Mouse (Mus musculus) lung, postnatal 0 days (tissue): ENCODE data around the gene Zfp523. TPM values are rescaled to one million over a fixed set of nuclear protein-coding genes. Genes with fewer than 3 reads are reported as not detected.

Source experiments
- ATAC-seq: fragments of 200-750 bp; cut with Nextera tagmentation; 2 replicates; pipeline ENCODE4 v1.8.0; 2017; ENCODE audit warnings: moderate library complexity
- DNase-seq: peaks from one replicate; pipeline ENCODE4 v3.0.0-alpha.2; 2016; ENCODE audit warnings: low spot score
- H3K27ac ChIP-seq: fragments of 300-500 bp; sonication (generic); 2 replicates; pipeline ENCODE4 v1.5.1; 2014; ENCODE audit warnings: antibody characterized with exemption, mild to moderate bottlenecking, low read length, mixed read lengths
- H3K27me3 ChIP-seq: fragments of 300-500 bp; sonication (generic); replicated peaks from 2 replicates; pipeline ENCODE4 v1.6.1; 2014; ENCODE audit warnings: low read length, mixed read lengths; ENCODE audit not compliant: insufficient read depth
- H3K36me3 ChIP-seq: fragments of 300-500 bp; sonication (generic); 2 replicates; pipeline ENCODE4 v1.6.1; 2014; ENCODE audit warnings: low read length, mixed read lengths; ENCODE audit not compliant: insufficient read depth
- H3K4me1 ChIP-seq: fragments of 300-500 bp; sonication (generic); 2 replicates; pipeline ENCODE4 v1.6.1; 2014; ENCODE audit warnings: antibody characterized with exemption, low read depth, low read length, mixed read lengths; ENCODE audit not compliant: insufficient read depth
- H3K4me2 ChIP-seq: fragments of 300-500 bp; sonication (generic); replicated peaks from 2 replicates; pipeline ENCODE4 v1.6.1; 2014; ENCODE audit warnings: low read depth, mild to moderate bottlenecking, low read length, moderate library complexity, mixed read lengths
- H3K4me3 ChIP-seq: fragments of 300-500 bp; sonication (generic); 2 replicates; pipeline ENCODE4 v1.5.1; 2014; ENCODE audit warnings: low read depth, low read length
- H3K9ac ChIP-seq: fragments of 300-500 bp; sonication (generic); replicated peaks from 2 replicates; pipeline ENCODE4 v1.6.1; 2014; ENCODE audit warnings: low read depth, mild to moderate bottlenecking
- H3K9me3 ChIP-seq: fragments of 300-500 bp; sonication (generic); 2 replicates; pipeline ENCODE4 v1.6.1; 2016; ENCODE audit warnings: low read length, mixed read lengths
- CTCF ChIP-seq: IDR thresholded peaks from 2 replicates; pipeline ENCODE4 v1.5.1; 2016; ENCODE audit warnings: antibody characterized with exemption, mild to moderate bottlenecking
- EP300 ChIP-seq: IDR thresholded peaks from 2 replicates; pipeline ENCODE4 v1.6.1; 2016; ENCODE audit warnings: antibody characterized with exemption, mild to moderate bottlenecking, control low read depth
- WGBS: fragments of 180-500 bp; shearing (Covaris S2); extraction: QIAGEN DNeasy Blood & Tissue Kit; methylation state at CpG from one replicate; pipeline ENCODE4 v1.1.7; 2014; 5-methylcytosine and 5-hydroxymethylcytosine counted together
- polyA plus RNA-seq: library from polyadenylated mRNA; unstranded; fragments of >200 nt; fragmentation: Nextera tagmentation; extraction: Ambion mirVana; gene quantifications from 2 replicates; pipeline ENCODE4 v1.2.1, GENCODE M21; 2015

The Zfp523 gene
- polyA plus RNA-seq, 1 experiment from 2014 or later, result 20.2 TPM

DNA sequence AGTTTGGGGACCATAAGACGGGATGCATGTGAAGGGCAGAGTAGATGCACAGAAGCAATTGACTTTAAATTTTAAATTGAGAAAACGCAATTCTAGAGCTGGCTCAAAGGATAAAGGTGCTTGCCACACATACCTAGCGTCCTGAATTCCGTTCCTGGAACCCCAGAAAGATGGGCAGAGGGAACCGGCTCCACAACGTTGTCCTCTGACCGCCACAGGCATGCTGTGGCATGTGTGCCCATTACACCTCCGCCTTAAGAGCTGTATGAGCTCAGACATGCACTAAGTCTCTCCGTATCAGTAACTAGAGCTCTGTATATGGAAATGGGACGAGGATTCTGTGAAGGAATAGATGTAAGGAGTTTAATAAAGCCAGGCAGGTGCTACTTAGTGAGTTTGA is 47.7 kb downstream of the Zfp523 start:
- DNase-seq (no peak), ATAC-seq (no peak)
- Histone ChIP-seq H3K4me2 (no peak overlapping the region), H3K4me3 (no peak overlapping the region), H3K27ac (no peak overlapping the region), H3K4me1 (peaks cover 10% of the 10 kb centered on the region; the same call in 1 of the 2 replicates), H3K9ac (no peak overlapping the region), H3K36me3 (no peaks in the 10 kb centered on the region), H3K9me3 (no peaks in the 10 kb centered on the region), H3K27me3 (no peaks in the 10 kb centered on the region)
- 84% methylated on average over 10 of the region's 10 CpGs for WGBS
- TF ChIP-seq CTCF (no peak), EP300 (no peak)

DNA sequence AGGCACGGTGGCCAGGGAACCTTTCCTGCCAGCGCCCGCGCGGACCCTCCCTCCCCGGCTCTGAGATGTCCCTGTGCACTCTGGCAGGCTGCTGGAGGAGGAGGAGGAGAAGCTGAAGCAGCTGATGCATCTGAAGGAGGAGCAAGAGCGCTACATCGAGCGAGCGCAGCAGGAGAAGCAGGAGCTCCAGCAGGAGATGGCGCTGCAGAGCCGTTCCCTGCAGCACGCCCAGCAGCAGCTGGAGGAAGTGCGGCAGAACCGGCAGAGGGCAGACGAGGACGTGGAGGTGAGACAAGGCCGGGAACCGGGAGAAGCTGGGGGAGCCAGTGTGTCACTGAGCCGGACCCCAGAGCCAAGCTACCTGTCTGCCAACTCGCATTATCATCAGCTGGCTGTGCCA is 49.1 kb downstream of the Zfp523 start:
- no peak overlapping the region for H3K9ac ChIP-seq
- TF ChIP-seq CTCF (peak; percentile 100), EP300 (no peak)
- ATAC-seq (peak; percentile 67), DNase-seq (peak; percentile 97)
- no peak overlapping the region for H3K27ac ChIP-seq
- H3K9me3 ChIP-seq, result no peaks in the 10 kb centered on the region
- peak overlapping the region; percentile 39; the same call in 1 of the 2 replicates for H3K4me2 ChIP-seq
- under 1% methylated on average over 21 of the region's 21 CpGs for WGBS
- no peaks in the 10 kb centered on the region for H3K36me3 ChIP-seq
- peaks cover 10% of the 10 kb centered on the region; the same call in 1 of the 2 replicates for H3K4me1 ChIP-seq
- H3K27me3 ChIP-seq, result no peaks in the 10 kb centered on the region
- peak overlapping the region; percentile 14; the same call in 1 of the 2 replicates for H3K4me3 ChIP-seq

DNA sequence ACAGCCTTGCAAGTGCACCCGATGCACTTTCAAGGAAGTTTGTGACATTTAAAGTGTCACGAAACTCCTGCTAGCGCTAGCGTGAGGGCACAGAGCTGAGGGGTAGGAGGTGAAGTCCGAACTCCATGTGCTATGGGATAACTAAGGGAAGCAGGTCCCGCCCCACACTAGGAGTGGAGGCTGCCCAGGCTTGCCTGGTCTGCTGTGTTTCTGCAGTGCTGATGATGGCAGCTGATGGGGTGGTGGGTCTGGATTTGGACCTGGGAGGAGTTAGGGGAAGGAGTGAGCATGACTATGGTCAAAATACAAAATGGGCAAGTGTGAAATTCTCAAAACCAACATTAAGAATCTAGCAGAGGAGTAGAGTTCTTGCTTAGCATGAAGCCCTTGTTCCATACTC is 53.6 kb downstream of the Zfp523 start:
- 71% methylated on average over 6 of the region's 6 CpGs for WGBS
- H3K27ac ChIP-seq, result no peak overlapping the region

DNA sequence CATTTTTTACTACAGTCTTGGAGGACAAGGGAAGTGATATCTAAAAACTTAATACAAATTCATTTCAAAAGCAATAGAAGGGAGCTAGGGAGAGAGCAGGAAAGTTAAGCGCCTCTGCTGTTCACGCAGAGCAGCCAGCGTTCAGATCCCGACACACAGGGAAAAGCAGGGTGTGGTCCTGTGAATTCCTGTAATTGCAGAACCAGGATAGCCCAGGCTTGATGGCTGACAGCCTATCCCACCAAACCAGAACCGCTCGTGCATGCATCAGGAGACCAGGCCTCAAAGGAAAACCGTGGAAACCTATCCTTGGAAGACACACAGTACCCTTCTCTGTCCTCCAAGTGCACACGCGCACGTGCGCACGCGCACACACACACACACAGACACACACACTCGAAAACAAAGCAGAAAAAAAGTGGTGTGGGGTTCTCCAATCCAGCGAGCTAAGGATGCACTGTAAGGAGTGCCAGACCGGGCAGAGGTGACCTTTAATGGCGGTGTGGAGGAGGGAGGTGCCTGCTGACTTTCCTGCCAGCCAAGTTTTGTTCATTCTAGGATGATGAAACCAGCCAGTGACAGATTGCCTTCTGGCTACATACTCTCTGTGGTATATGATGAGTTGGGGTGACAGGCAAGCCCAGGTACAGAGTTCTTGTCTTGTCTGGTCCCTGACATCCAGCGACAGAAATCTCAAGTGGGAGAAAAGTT is 54.3 kb downstream of the Zfp523 start:
- H3K4me3 ChIP-seq, result no peak overlapping the region
- no peak overlapping the region for H3K27ac ChIP-seq
- ATAC-seq (no peak), DNase-seq (no peak)
- H3K4me1 ChIP-seq, result no peaks in the 10 kb centered on the region; the same call in 1 of the 2 replicates
- no peaks in the 10 kb centered on the region for H3K27me3 ChIP-seq
- TF ChIP-seq EP300, result no peak
- no peak for TF ChIP-seq CTCF
- H3K9ac ChIP-seq, result no peak overlapping the region
- H3K36me3 ChIP-seq, result no peaks in the 10 kb centered on the region
- WGBS, result 78% methylated on average over 18 of the region's 18 CpGs
- no peaks in the 10 kb centered on the region for H3K9me3 ChIP-seq
- no peak overlapping the region for H3K4me2 ChIP-seq

More for the DNA sequence above, 53.6 kb downstream of the Zfp523 start:
- ATAC-seq (no peak), DNase-seq (no peak)
- Histone ChIP-seq H3K4me1 (peaks cover 3% of the 10 kb centered on the region; the same call in 1 of the 2 replicates), H3K9ac (no peak overlapping the region), H3K9me3 (no peaks in the 10 kb centered on the region), H3K36me3 (no peaks in the 10 kb centered on the region), H3K27me3 (no peaks in the 10 kb centered on the region), H3K4me3 (no peak overlapping the region), H3K4me2 (no peak overlapping the region)
- no peak for TF ChIP-seq EP300

DNA sequence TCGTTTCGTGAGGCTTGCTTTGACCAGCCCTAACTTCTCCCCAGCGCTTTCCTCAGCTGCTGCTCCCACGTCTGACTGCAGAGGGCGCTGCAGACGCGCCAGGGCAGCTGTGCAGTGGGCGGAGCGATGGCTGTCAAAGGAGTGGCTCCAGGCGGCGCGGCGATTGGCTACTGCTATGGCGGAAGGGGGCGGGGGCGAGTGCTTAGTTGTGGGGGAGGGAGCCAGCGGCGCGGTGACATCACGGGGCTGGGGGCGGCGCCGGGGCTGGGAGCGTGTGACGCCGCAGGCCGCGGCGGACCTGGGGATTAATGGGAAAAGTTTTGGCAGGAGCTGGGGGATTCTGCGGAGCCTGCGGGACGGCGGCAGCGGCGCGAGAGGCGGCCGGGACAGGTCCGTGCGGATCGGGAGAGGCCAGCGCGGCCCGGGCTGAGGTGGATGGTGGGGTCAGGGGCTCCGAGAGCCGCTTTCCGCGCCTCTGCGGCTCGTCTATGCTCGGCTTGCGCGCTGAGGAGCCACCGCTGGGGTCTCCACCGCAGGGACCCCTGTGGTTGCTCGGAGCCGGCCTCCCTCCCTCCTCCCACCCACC is 55.6 kb downstream of the Zfp523 start, which contains the start of gene Ppard:
Gene Ppard (plus strand): TSS at position 226 of the 586 bp plus-strand sequence.
- WGBS, result 1% methylated on average over 37 of the region's 57 CpGs
- peak within 1 kb of the TSS; percentile 81 for H3K4me3 ChIP-seq
- no peaks in the 10 kb centered on the region for H3K36me3 ChIP-seq
- no peaks in the 10 kb centered on the region; the same call in 1 of the 2 replicates for H3K4me1 ChIP-seq
- DNase-seq (peak; percentile 99), ATAC-seq (peak; percentile 97)
- peak within 1 kb of the TSS; percentile 83 for H3K27ac ChIP-seq
- no peaks in the 10 kb centered on the region for H3K27me3 ChIP-seq
- H3K9ac ChIP-seq, result peak within 1 kb of the TSS; percentile 92
- peak within 1 kb of the TSS; percentile 80 for H3K4me2 ChIP-seq
- no peak for TF ChIP-seq EP300
- TF ChIP-seq CTCF, result peak; percentile 100
- H3K9me3 ChIP-seq, result no peaks in the 10 kb centered on the region

DNA sequence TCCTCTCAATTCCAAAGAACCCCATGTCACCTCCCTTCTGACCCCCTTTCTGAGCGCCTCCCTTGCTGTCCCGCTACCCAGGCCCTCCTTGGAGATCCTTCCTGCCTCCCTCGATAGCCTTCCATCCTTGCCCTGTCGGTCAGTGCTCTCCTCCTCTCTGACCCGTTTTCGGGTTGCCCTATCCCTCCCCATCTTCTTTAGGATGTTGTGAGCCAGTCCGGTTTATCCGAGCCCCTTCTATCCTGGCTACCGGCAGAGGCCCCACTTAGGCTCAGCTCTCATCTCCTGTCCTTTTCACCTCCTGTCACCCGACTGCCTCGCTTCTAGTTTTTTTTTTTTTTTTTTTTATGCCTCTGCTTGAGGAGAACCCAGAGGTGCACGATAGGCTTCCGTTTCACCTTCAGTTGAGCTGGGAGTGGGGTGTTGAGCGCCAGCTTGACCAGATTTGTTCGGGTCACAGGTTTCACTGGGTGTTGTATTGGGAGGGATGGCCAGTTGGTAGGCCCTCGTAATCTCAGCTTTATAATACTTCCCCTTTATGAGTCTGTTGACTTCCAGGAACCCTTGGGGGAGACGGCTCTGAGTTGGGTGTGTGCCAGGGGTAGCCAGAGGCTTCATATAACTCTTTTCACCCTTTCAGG is 56.3 kb downstream of the Zfp523 start:
- TF ChIP-seq CTCF (peak; percentile 3; the same call in 1 of the 2 replicates), EP300 (no peak)
- peak; percentile 21 for ATAC-seq
- Histone ChIP-seq H3K27ac (peak overlapping the region; percentile 83), H3K9me3 (no peaks in the 10 kb centered on the region), H3K27me3 (no peaks in the 10 kb centered on the region), H3K4me2 (peak overlapping the region; percentile 80), H3K4me1 (no peaks in the 10 kb centered on the region; the same call in 1 of the 2 replicates), H3K4me3 (peak overlapping the region; percentile 81), H3K36me3 (no peaks in the 10 kb centered on the region), H3K9ac (peak overlapping the region; percentile 92)
- WGBS, result 4% methylated on average over 16 of the region's 17 CpGs
- DNase-seq, result peak; percentile 77
